Mouse (Mus musculus) heart, embryonic 13.5 days (tissue): ENCODE measurements at regions not wholly inside any gene's neighbourhood (a gene's known extent, or its start where the extent isn't known, plus 50 kb on each side); places are given as distances from the start of the nearest gene placed in this dataset.

ENCODE experiments used
- ATAC-seq: fragments of 200-750 bp; cut with Nextera tagmentation; 2 replicates; pipeline ENCODE4 v1.8.0; 2017; ENCODE audit warnings: moderate TSS enrichment; ENCODE audit not compliant: insufficient number of reproducible peaks, low FRiP score, low TSS enrichment; ENCODE audit errors: extremely low read depth
- H3K27ac ChIP-seq: fragments of 300-500 bp; sonication (generic); replicated peaks from 2 replicates; pipeline ENCODE4 v1.5.1; 2015; ENCODE audit warnings: moderate library complexity, mild to moderate bottlenecking, inconsistent platforms
- H3K27me3 ChIP-seq: fragments of 300-500 bp; sonication (generic); replicated peaks from 2 replicates; pipeline ENCODE4 v1.6.1; 2015; ENCODE audit warnings: mild to moderate bottlenecking, inconsistent platforms
- H3K36me3 ChIP-seq: fragments of 300-500 bp; sonication (generic); 2 replicates; pipeline ENCODE4 v1.6.1; 2015; ENCODE audit warnings: mild to moderate bottlenecking, inconsistent platforms
- H3K4me1 ChIP-seq: fragments of 300-500 bp; sonication (generic); 2 replicates; pipeline ENCODE4 v1.6.1; 2015; ENCODE audit warnings: inconsistent platforms
- H3K4me2 ChIP-seq: fragments of 300-500 bp; sonication (generic); 2 replicates; pipeline ENCODE4 v1.6.1; 2015; ENCODE audit warnings: inconsistent platforms, mild to moderate bottlenecking, moderate library complexity
- H3K4me3 ChIP-seq: fragments of 300-500 bp; sonication (generic); 2 replicates; pipeline ENCODE4 v1.5.1; 2015; ENCODE audit warnings: moderate library complexity, mild to moderate bottlenecking, inconsistent platforms
- H3K9ac ChIP-seq: fragments of 300-500 bp; sonication (generic); 2 replicates; pipeline ENCODE4 v1.6.1; 2015; ENCODE audit warnings: inconsistent platforms, mild to moderate bottlenecking, moderate library complexity
- H3K9me3 ChIP-seq: fragments of 300-500 bp; sonication (generic); 2 replicates; pipeline ENCODE4 v1.6.1; 2016; ENCODE audit warnings: inconsistent platforms
- WGBS: fragments of 180-500 bp; shearing (Covaris S2); methylation state at CpG from one replicate; pipeline ENCODE4 v1.1.7; 2015; ENCODE audit warnings: mixed read lengths; 5-methylcytosine and 5-hydroxymethylcytosine counted together

GRCm38 (mm10) chr4:84805431-84805830, 78.7 kb upstream of the Cntln start:
- no peaks in the 10 kb centered on the region for H3K9me3 ChIP-seq
- no peak overlapping the region for H3K4me2 ChIP-seq
- no peaks in the 10 kb centered on the region for H3K27me3 ChIP-seq
- H3K9ac ChIP-seq = no peak overlapping the region
- H3K4me1 ChIP-seq = no peaks in the 10 kb centered on the region
- no peaks in the 10 kb centered on the region for H3K36me3 ChIP-seq
- ATAC-seq = no peak
- WGBS = 67% methylated on average over 2 of the region's 2 CpGs
- no peak overlapping the region for H3K27ac ChIP-seq
- H3K4me3 ChIP-seq = no peak overlapping the region

GRCm38 (mm10) chr4:84793156-84793919, 90.8 kb upstream of the Cntln start:
- no peak overlapping the region for H3K9ac ChIP-seq
- H3K27me3 ChIP-seq = no peaks in the 10 kb centered on the region
- no peaks in the 10 kb centered on the region for H3K9me3 ChIP-seq
- H3K4me2 ChIP-seq = no peak overlapping the region
- WGBS = 80% methylated on average over 10 of the region's 10 CpGs
- H3K36me3 ChIP-seq = no peaks in the 10 kb centered on the region
- H3K4me3 ChIP-seq = no peak overlapping the region
- H3K4me1 ChIP-seq = no peaks in the 10 kb centered on the region
- no peak overlapping the region for H3K27ac ChIP-seq
- no peak for ATAC-seq

- Histone ChIP-seq H3K27ac (no peak overlapping the region), H3K4me2 (no peak overlapping the region), H3K4me1 (no peaks in the 10 kb centered on the region), H3K4me3 (no peak overlapping the region), H3K9ac (no peak overlapping the region), H3K36me3 (no peaks in the 10 kb centered on the region), H3K27me3 (no peaks in the 10 kb centered on the region), H3K9me3 (no peaks in the 10 kb centered on the region)
- 43% methylated on average over 6 of the region's 6 CpGs for whole genome bisulfite sequencing
- no peak for ATAC-seq
Measured at GRCm38 (mm10) chr4:84786583-84786982, 97.5 kb upstream of the Cntln start.

GRCm38 (mm10) chr4:84768161-84768560, 93.1 kb upstream of the Bnc2 start:
- H3K36me3 ChIP-seq = no peaks in the 10 kb centered on the region
- H3K9me3 ChIP-seq = no peaks in the 10 kb centered on the region
- H3K9ac ChIP-seq = 0 out of 2 replicates have a peak overlapping the region, but pooled peaks have one; percentile 12
- no peak for ATAC-seq
- H3K4me2 ChIP-seq = peak overlapping the region; percentile 14; the same call in 1 of the 2 replicates
- no peaks in the 10 kb centered on the region for H3K4me1 ChIP-seq
- WGBS = 40% methylated on average over 11 of the region's 11 CpGs
- H3K27ac ChIP-seq = no peak overlapping the region
- H3K27me3 ChIP-seq = no peaks in the 10 kb centered on the region
- no peak overlapping the region for H3K4me3 ChIP-seq

- no peaks in the 10 kb centered on the region for H3K4me1 ChIP-seq
- no peaks in the 10 kb centered on the region for H3K36me3 ChIP-seq
- H3K9me3 ChIP-seq = no peaks in the 10 kb centered on the region
- no peak overlapping the region for H3K27ac ChIP-seq
- no peak overlapping the region for H3K4me3 ChIP-seq
- WGBS = 54% methylated on average over 11 of the region's 11 CpGs
- no peak overlapping the region for H3K9ac ChIP-seq
- no peaks in the 10 kb centered on the region for H3K27me3 ChIP-seq
- ATAC-seq = no peak
- H3K4me2 ChIP-seq = no peak overlapping the region
Measured at GRCm38 (mm10) chr4:84766708-84767425, 91.8 kb upstream of the Bnc2 start.

- no peak overlapping the region for H3K27ac ChIP-seq
- H3K4me1 ChIP-seq = peaks cover 5% of the 10 kb centered on the region; the same call in 1 of the 2 replicates
- no peaks in the 10 kb centered on the region for H3K9me3 ChIP-seq
- no peaks in the 10 kb centered on the region for H3K27me3 ChIP-seq
- H3K4me3 ChIP-seq = no peak overlapping the region
- no peak overlapping the region for H3K9ac ChIP-seq
- no peaks in the 10 kb centered on the region for H3K36me3 ChIP-seq
- WGBS = 80% methylated on average over 5 of the region's 5 CpGs
- no peak overlapping the region for H3K4me2 ChIP-seq
- no peak for ATAC-seq
Measured at GRCm38 (mm10) chr4:84757172-84757571, 82.1 kb upstream of the Bnc2 start.

GRCm38 (mm10) chr4:84752613-84753185, 77.6 kb upstream of the Bnc2 start:
- H3K9me3 ChIP-seq = no peaks in the 10 kb centered on the region
- no peaks in the 10 kb centered on the region for H3K36me3 ChIP-seq
- H3K4me1 ChIP-seq = peaks cover 5% of the 10 kb centered on the region; the same call in 1 of the 2 replicates
- H3K9ac ChIP-seq = no peak overlapping the region
- 42% methylated on average over 8 of the region's 8 CpGs for WGBS
- H3K27ac ChIP-seq = no peak overlapping the region
- no peaks in the 10 kb centered on the region for H3K27me3 ChIP-seq
- ATAC-seq = no peak
- H3K4me2 ChIP-seq = no peak overlapping the region
- no peak overlapping the region for H3K4me3 ChIP-seq

GRCm38 (mm10) chr4:84741301-84741700, 66.2 kb upstream of the Bnc2 start:
- ATAC-seq = no peak
- H3K27ac ChIP-seq = no peak overlapping the region
- H3K4me3 ChIP-seq = no peak overlapping the region
- no peaks in the 10 kb centered on the region for H3K4me1 ChIP-seq
- no peaks in the 10 kb centered on the region for H3K9me3 ChIP-seq
- H3K9ac ChIP-seq = no peak overlapping the region
- H3K4me2 ChIP-seq = no peak overlapping the region
- no peaks in the 10 kb centered on the region for H3K36me3 ChIP-seq
- 32% methylated on average over 2 of the region's 2 CpGs for WGBS
- H3K27me3 ChIP-seq = peaks cover 4% of the 10 kb centered on the region; the same call in 1 of the 2 replicates

- Histone ChIP-seq H3K36me3 (no peaks in the 10 kb centered on the region), H3K27me3 (peaks cover 4% of the 10 kb centered on the region; the same call in 1 of the 2 replicates), H3K27ac (no peak overlapping the region), H3K9me3 (no peaks in the 10 kb centered on the region), H3K4me3 (no peak overlapping the region), H3K4me2 (no peak overlapping the region), H3K9ac (no peak overlapping the region), H3K4me1 (no peaks in the 10 kb centered on the region)
- 62% methylated on average over 3 of the region's 3 CpGs for WGBS
- no peak for ATAC-seq
Measured at GRCm38 (mm10) chr4:84740816-84741215, 65.7 kb upstream of the Bnc2 start.
